Mouse (Mus musculus) kidney, postnatal 10 days (tissue): Measurements from ENCODE around the gene Olfr498.

Source experiments
- DNase-seq: peaks from one replicate; pipeline ENCODE4 v3.0.0; 2021; ENCODE audit warnings: mixed read lengths

The Olfr498 gene

GRCm38 (mm10) chr7:108465026-108465425 lies at the start of gene Olfr498:
Gene Olfr498, plus strand, starts transcription at chr7:108465326.
- no peak for DNase-seq

- no peak for DNase-seq
Measured at GRCm38 (mm10) chr7:108420121-108420520, 45.0 kb upstream of the Olfr498 start, which contains the start of gene Olfr497. Gene Olfr497, plus strand, starts transcription at chr7:108420421.
